Mouse (Mus musculus) midbrain, embryonic 12.5 days (tissue): ENCODE measurements around the gene Uba3. TPM values are rescaled to one million over a fixed set of nuclear protein-coding genes. Genes with fewer than 3 reads are reported as not detected.
A peak's percentile ranks its signal among the peaks of the same experiment; 100 is the strongest.

Source experiments
- ATAC-seq: fragments of 200-750 bp; cut with Nextera tagmentation; 2 replicates; pipeline ENCODE4 v1.8.0; 2017; ENCODE audit warnings: low read depth, moderate TSS enrichment, moderate library complexity; ENCODE audit not compliant: low FRiP score
- H3K27ac ChIP-seq: fragments of 300-500 bp; sonication (generic); replicated peaks from 2 replicates; pipeline ENCODE4 v1.5.1; 2016; ENCODE audit warnings: mild to moderate bottlenecking
- H3K27me3 ChIP-seq: fragments of 300-500 bp; sonication (generic); 2 replicates; pipeline ENCODE4 v1.6.1; 2016; ENCODE audit warnings: mild to moderate bottlenecking
- H3K36me3 ChIP-seq: fragments of 300-500 bp; sonication (generic); 2 replicates; pipeline ENCODE4 v1.6.1; 2016
- H3K4me1 ChIP-seq: fragments of 300-500 bp; sonication (generic); 2 replicates; pipeline ENCODE4 v1.6.1; 2016
- H3K4me2 ChIP-seq: fragments of 300-500 bp; sonication (generic); replicated peaks from 2 replicates; pipeline ENCODE4 v1.6.1; 2016; ENCODE audit warnings: mild to moderate bottlenecking, moderate library complexity
- H3K4me3 ChIP-seq: fragments of 300-500 bp; sonication (generic); 2 replicates; pipeline ENCODE4 v1.5.1; 2016; ENCODE audit warnings: mild to moderate bottlenecking
- H3K9ac ChIP-seq: fragments of 300-500 bp; sonication (generic); replicated peaks from 2 replicates; pipeline ENCODE4 v1.6.1; 2016; ENCODE audit warnings: mild to moderate bottlenecking, moderate library complexity
- H3K9me3 ChIP-seq: fragments of 300-500 bp; sonication (generic); 2 replicates; pipeline ENCODE4 v1.6.1; 2016; ENCODE audit warnings: mild to moderate bottlenecking
- WGBS: fragments of 180-500 bp; shearing (Covaris S2); methylation state at CpG from one replicate; pipeline ENCODE4 v1.1.7; 2016; 5-methylcytosine and 5-hydroxymethylcytosine counted together
- polyA plus RNA-seq: library from polyadenylated mRNA; unstranded; fragments of >200 nt; fragmentation: Nextera tagmentation; extraction: Ambion mirVana; gene quantifications from 2 replicates; pipeline ENCODE4 v1.2.1, GENCODE M21; 2016

Uba3 gene
- polyA plus RNA-seq, 1 experiment from 2014 or later, result 91.8 TPM

DNA sequence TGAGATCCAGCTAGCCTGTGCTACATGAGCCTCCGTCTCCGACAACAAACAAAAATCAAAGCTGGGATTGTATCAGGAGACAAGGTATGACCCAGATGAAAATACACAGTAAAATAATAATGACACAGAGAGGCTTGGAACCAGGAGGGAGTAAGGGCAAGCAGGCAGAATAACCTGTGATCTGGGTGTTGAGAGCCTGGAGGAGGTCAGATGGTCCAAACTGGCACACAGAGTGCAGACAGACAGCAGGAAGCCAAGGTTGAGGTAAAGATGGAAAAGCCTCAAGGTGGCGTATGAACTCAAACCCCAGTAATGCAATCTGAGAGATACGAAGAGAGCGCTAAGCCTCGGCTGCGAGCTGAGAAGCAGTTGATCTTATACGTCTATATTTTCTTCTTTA, 19.1 kb upstream of the Uba3 start:
- Histone ChIP-seq H3K9me3 (no peaks in the 10 kb centered on the region), H3K4me1 (peaks cover 14% of the 10 kb centered on the region), H3K4me3 (no peak overlapping the region), H3K27ac (no peak overlapping the region), H3K9ac (no peak overlapping the region), H3K36me3 (peaks cover 2% of the 10 kb centered on the region), H3K27me3 (no peaks in the 10 kb centered on the region), H3K4me2 (no peak overlapping the region)
- ATAC-seq, result no peak
- WGBS, result 93% methylated on average over 8 of the region's 8 CpGs

DNA sequence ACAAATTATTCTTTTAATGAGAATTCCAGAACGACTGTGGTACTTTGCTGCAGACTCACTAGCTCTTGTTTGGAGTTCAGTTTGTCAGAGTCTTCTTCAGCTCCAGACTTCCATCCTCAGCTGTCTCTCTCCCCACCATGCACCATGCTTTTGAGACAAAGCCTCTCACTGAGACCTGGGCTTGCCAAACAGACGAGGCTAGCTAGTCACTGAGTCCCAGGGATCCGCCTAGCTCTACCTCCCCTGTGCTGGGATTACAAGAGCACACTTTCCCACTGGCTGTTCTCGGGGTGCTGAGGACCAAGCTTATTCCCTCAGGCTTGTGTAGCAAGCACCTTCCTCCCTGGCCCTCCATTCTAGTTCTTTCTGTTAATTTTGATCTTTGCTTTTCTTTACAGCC, 18.1 kb upstream of the Uba3 start:
- Histone ChIP-seq H3K9me3 (no peaks in the 10 kb centered on the region), H3K36me3 (no peaks in the 10 kb centered on the region), H3K27ac (no peak overlapping the region), H3K4me1 (peaks cover 14% of the 10 kb centered on the region), H3K27me3 (no peaks in the 10 kb centered on the region), H3K4me3 (no peak overlapping the region), H3K4me2 (no peak overlapping the region), H3K9ac (no peak overlapping the region)
- 76% methylated on average over 4 of the region's 4 CpGs for WGBS
- no peak for ATAC-seq

DNA sequence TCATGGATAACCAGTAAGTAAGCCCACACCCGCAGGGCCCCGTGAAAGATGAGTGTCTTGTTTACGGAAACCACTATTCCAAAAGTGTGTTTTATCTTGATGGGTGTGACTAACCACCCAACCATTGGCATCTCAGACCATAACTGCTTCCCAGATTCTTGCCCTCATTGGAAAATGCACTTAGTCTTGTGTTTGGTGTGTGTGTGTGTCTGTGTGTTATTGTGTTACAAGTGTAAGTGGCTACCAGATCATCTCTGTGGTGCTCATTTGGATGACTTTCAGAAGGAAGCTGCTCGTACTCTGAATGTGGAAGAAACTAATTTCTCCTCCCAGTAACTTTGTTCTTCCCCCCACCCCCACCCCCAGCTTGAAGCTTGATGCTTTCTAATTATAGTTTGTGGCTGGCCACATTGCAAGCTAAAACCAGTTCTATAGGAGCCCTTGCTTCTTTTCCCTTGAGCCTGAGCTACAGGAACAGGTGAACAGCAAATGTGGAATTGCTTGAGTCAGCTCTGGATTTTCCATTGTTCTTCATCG, 17.6 kb upstream of the Uba3 start:
- Histone ChIP-seq H3K9ac (no peak overlapping the region), H3K4me3 (no peak overlapping the region), H3K27ac (no peak overlapping the region), H3K9me3 (no peaks in the 10 kb centered on the region), H3K4me1 (peaks cover 14% of the 10 kb centered on the region), H3K27me3 (no peaks in the 10 kb centered on the region), H3K36me3 (no peaks in the 10 kb centered on the region), H3K4me2 (no peak overlapping the region)
- ATAC-seq, result no peak
- 77% methylated on average over 5 of the region's 5 CpGs for WGBS

DNA sequence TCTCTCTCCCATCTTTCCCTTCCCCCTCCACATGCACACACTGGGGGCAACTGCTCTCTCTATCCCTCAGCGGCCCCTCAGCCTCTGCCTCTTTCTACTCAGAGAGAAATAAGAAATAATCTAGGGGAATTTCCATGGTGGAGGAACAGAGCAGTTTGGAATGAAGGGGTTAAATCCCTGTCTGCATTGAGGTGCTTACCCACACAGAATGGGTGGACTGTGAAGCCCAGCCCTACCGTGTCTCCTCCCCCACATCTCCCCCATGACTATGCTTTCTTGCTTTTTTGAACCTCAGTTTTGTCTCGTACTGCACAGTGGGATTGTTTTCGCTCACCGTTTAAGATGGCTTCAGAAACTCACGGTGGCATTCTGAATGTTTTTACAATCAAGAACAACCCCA, 16.9 kb upstream of the Uba3 start:
- H3K27me3 ChIP-seq, result no peaks in the 10 kb centered on the region
- H3K4me2 ChIP-seq, result no peak overlapping the region
- 48% methylated on average over 6 of the region's 6 CpGs for WGBS
- peaks cover 14% of the 10 kb centered on the region for H3K4me1 ChIP-seq
- H3K4me3 ChIP-seq, result no peak overlapping the region
- no peak for ATAC-seq
- H3K9me3 ChIP-seq, result no peaks in the 10 kb centered on the region
- H3K36me3 ChIP-seq, result no peaks in the 10 kb centered on the region
- H3K9ac ChIP-seq, result no peak overlapping the region
- H3K27ac ChIP-seq, result no peak overlapping the region

DNA sequence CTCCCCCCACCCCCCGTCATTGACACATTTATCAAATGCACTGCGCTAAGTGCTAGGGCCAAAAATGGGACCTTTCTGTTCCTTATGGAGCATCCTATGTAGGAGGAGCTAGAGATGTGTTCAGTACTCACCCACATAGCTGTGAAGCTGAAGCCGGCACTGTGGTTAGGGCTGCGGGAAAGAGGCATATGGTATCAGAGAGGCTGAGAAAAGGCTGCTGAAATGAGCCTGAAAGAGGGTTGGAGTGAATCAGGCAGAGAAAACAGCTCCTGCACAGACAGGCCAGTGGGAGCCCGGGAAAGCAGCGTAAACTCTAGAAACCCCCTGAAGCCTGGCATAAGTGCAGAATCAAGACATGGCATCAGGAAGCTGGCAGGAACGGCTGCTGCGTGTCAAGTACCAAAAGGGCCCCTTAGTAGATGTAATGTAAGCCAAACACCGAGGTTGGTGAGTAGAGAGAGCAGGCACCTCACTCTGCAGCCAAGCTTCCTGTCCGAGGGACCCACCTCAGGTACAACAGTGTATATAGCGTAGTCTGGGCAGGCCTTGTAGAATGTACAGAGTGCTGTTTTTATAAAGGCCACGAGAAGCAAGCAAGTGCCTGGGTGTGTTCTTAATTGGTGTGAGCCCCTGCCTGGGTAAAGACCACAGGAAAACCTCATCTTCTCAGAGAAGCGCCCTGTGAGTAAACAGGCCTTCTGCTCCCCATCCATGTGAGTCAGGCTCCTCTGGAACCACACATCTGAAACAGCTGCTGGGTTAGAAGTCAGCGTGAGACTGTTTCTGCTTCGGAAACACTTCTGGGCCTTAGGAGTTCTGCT, 16.0 kb upstream of the Uba3 start:
- no peaks in the 10 kb centered on the region for H3K9me3 ChIP-seq
- no peak overlapping the region for H3K9ac ChIP-seq
- no peak overlapping the region for H3K27ac ChIP-seq
- no peak overlapping the region for H3K4me2 ChIP-seq
- ATAC-seq, result no peak
- no peaks in the 10 kb centered on the region for H3K36me3 ChIP-seq
- WGBS, result 76% methylated on average over 15 of the region's 15 CpGs
- peaks cover 14% of the 10 kb centered on the region for H3K4me1 ChIP-seq
- no peak overlapping the region for H3K4me3 ChIP-seq
- H3K27me3 ChIP-seq, result no peaks in the 10 kb centered on the region

DNA sequence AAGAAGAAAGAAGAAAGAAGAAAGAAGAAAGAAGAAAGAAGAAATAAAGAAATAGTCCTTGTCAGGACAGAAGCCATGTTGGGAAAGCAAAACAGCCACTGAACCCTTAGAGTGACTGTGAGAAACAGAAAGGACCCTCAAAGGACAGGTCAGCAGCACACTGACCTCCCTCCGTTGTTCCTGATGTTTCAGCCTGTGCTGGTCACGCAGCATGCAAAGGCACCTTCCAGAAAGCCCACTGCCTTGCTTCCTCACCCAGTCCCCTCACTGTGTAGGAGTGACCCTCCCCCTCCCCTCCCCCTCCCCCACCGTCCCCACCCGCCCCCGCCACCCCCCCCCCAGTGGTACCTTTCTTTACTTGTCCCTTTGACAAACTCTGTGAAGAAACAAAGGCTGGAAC, 15.2 kb upstream of the Uba3 start:
- ATAC-seq, result no peak
- H3K4me1 ChIP-seq, result peaks cover 12% of the 10 kb centered on the region
- no peaks in the 10 kb centered on the region for H3K36me3 ChIP-seq
- 75% methylated on average over 2 of the region's 5 CpGs for WGBS
- H3K9ac ChIP-seq, result no peak overlapping the region
- H3K4me2 ChIP-seq, result no peak overlapping the region
- no peak overlapping the region for H3K4me3 ChIP-seq
- no peaks in the 10 kb centered on the region for H3K9me3 ChIP-seq
- no peak overlapping the region for H3K27ac ChIP-seq
- H3K27me3 ChIP-seq, result no peaks in the 10 kb centered on the region

DNA sequence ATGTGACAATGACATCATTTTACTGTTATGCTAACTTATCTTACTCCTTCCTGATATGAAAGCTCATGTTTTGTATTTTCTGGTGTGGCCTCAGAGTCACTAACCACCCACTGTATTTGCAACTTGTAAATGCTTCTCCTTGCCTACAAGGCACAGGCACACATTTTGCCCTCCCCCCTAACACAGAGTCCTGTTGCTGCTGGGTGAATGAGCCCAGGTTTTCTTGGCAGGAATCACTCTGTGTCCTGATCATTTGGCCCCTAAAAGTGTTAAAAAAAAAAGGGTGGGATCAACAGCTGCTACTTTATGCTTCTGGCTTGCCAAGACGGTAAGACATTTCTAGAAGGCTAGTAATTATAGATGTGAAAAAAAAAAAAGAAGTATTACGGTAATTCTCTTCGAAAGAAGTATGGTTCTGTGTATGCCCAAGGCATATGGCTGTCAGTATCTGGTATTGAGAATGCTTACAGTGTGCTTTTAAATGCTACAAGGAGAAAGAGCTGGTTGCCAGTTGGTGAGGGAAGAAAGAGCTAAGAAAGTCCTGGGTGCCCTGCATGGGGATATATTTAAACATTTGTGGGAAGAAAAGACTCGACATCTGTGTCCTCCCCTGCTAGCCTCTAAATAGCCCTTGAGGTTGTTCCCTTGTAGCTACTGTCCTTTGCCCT, 10.8 kb upstream of the Uba3 start:
- WGBS, result 91% methylated on average over 4 of the region's 4 CpGs
- Histone ChIP-seq H3K4me3 (no peak overlapping the region), H3K4me1 (peaks cover 10% of the 10 kb centered on the region; the same call in 1 of the 2 replicates), H3K9me3 (no peaks in the 10 kb centered on the region), H3K36me3 (peaks cover 5% of the 10 kb centered on the region; the same call in 1 of the 2 replicates), H3K9ac (no peak overlapping the region), H3K4me2 (no peak overlapping the region), H3K27me3 (no peaks in the 10 kb centered on the region), H3K27ac (no peak overlapping the region)
- no peak for ATAC-seq

DNA sequence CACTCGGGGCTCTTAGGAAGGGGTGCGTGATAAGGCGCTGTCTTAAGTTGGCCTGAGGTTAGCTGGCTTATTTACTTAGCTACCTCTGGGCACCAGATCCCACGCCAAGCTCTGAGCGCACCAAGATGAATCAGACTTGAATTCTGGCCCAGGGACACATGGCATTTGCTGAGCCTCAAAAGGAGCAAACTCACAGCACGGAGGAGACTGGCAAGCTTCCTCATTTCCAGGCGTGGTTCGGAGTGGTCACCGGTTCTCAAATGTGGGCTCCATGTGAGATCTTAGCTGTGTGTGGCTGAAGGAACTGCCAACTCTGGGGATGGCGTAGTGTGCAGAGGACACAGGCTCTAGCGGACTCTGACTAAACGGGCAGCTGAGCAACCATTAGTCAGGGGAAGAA, 6.5 kb upstream of the Uba3 start:
- no peak for ATAC-seq
- peak overlapping the region; percentile 61 for H3K4me3 ChIP-seq
- H3K9ac ChIP-seq, result no peak overlapping the region

DNA sequence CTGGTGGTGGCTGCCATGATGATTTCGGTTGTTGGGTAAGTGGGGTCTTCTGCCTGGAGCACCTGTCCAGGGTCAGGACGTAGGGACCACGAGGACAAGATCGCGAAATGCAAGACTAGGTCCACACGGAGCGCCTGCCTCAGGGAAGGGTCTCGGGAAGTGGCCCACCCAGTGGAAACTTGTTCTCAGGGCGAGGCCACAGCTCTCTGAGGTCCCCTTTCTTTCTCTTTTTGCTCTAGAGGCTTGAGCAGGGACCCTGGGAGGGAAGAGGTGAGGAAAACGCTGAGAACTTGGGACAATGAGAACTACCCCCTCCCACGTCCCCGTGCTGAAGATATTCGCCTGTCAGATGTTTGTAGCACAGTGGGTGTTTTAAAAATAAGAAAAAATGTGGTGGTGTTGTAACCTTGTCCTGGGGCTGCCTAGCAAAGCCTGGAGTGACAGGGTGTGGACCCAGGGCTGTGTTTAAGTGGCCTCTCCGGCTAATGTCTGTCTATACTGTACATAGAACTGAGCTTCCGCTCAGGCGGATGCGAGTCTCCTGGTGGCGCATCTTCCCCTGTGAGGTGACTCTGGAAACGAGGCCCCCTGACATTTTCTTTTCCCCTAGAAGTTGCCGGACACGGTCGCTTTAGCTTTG, 5.6 kb upstream of the Uba3 start:
- H3K27me3 ChIP-seq, result 0 out of 2 replicates have a peak, but pooled peaks cover 5% of the 10 kb centered on the region
- H3K36me3 ChIP-seq, result peaks cover 5% of the 10 kb centered on the region; the same call in 1 of the 2 replicates
- peak overlapping the region; percentile 2; the same call in 1 of the 2 replicates for H3K27ac ChIP-seq
- peak overlapping the region; percentile 76 for H3K4me2 ChIP-seq
- no peaks in the 10 kb centered on the region for H3K9me3 ChIP-seq
- peaks cover 12% of the 10 kb centered on the region; the same call in 1 of the 2 replicates for H3K4me1 ChIP-seq
- WGBS, result 2% methylated on average over 22 of the region's 22 CpGs
- peak overlapping the region; percentile 61 for H3K4me3 ChIP-seq
- peak overlapping the region; percentile 66 for H3K9ac ChIP-seq
- ATAC-seq, result peak; percentile 69

More for the DNA sequence above, 6.5 kb upstream of the Uba3 start:
- Histone ChIP-seq H3K4me1 (peaks cover 12% of the 10 kb centered on the region; the same call in 1 of the 2 replicates), H3K36me3 (peaks cover 5% of the 10 kb centered on the region; the same call in 1 of the 2 replicates), H3K9me3 (no peaks in the 10 kb centered on the region), H3K27me3 (0 out of 2 replicates have a peak, but pooled peaks cover 5% of the 10 kb centered on the region), H3K27ac (no peak overlapping the region), H3K4me2 (peak overlapping the region; percentile 76)
- 85% methylated on average over 12 of the region's 12 CpGs for WGBS

DNA sequence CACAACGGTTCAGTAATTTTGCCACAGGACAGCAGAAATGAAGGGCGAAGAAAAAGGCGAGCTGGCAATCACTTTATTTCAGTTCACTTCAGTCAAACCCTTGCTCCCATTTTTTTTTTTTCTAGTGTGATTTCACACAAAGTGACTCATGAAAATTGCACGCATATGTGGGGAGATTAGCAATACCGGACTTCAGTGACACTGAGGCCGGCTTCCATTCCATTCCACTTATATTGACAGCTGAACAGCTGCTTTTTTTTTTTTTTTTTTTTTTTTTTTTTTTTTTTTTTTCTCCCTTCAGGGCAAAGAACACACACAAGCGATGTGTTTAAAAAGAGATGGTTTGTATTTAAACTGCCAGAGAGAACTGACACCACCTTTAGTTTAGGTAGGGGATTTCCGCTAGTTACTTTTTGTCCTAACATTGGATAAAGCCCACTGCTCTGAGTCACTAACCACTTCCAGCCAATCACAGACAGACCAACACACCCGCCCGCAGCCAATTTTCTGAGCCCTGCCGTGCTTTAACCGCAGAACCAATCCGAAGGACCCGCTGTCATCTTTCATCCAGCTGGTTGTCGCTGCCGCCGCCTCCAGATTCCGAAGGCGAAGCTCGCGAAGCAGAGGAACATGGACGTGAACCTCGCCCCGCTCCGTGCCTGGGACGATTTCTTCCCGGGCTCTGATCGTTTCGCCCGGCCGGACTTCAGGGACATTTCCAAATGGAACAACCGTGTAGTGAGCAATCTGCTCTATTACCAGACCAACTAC, 4.9 kb upstream of the Uba3 start, which contains the start of gene Arl6ip5:
Gene Arl6ip5, plus strand, starts transcription at position 499 of the 771 bp plus-strand sequence.
- Histone ChIP-seq H3K27ac (peak within 1 kb of the TSS; percentile 2; the same call in 1 of the 2 replicates), H3K4me3 (peak within 1 kb of the TSS; percentile 61), H3K4me2 (peak within 1 kb of the TSS; percentile 76), H3K9me3 (no peaks in the 10 kb centered on the region), H3K4me1 (peaks cover 12% of the 10 kb centered on the region; the same call in 1 of the 2 replicates), H3K27me3 (0 out of 2 replicates have a peak, but pooled peaks cover 5% of the 10 kb centered on the region), H3K36me3 (peaks cover 4% of the 10 kb centered on the region; the same call in 1 of the 2 replicates), H3K9ac (peak within 1 kb of the TSS; percentile 66)
- 10% methylated on average over 32 of the region's 32 CpGs for WGBS
- peak; percentile 64 for ATAC-seq

DNA sequence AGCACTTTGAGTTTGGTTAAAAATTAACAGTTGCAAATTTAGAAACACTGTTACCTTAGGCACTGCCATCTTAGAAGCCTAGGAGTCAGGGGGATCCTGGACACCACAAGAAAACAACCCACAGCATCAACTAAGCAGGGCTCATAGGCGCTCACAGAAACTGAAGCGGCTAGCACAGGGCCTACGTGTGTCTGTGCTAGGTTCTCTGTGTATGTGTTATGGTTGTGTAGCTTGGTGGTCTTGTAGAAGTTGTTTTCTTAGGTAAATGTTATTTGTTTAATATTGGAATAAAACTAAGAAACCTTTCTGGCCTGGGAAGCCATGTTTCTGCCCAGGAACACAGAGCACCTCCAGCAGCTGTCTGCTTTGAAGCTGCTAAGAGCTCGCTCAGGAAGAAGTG, 4.3 kb upstream of the Uba3 start:
- H3K4me1 ChIP-seq, result peaks cover 12% of the 10 kb centered on the region; the same call in 1 of the 2 replicates
- H3K27ac ChIP-seq, result no peak overlapping the region
- H3K4me3 ChIP-seq, result no peak overlapping the region
- 85% methylated on average over 4 of the region's 4 CpGs for WGBS
- 0 out of 2 replicates have a peak, but pooled peaks cover 5% of the 10 kb centered on the region for H3K27me3 ChIP-seq
- no peak for ATAC-seq
- H3K9me3 ChIP-seq, result no peaks in the 10 kb centered on the region
- no peaks in the 10 kb centered on the region for H3K36me3 ChIP-seq
- H3K9ac ChIP-seq, result no peak overlapping the region
- no peak overlapping the region for H3K4me2 ChIP-seq
